Mouse (Mus musculus) forebrain, embryonic 14.5 days (tissue): ENCODE data around the gene Shc4. TPM values are rescaled to one million over a fixed set of nuclear protein-coding genes. Genes with fewer than 3 reads are reported as not detected.

Experiments used
- ATAC-seq: fragments of 200-750 bp; cut with Nextera tagmentation; 2 replicates; pipeline ENCODE4 v1.8.0; 2017; ENCODE audit warnings: mild to moderate bottlenecking, moderate library complexity
- DNase-seq: peaks from one replicate; pipeline ENCODE4 v3.0.0-alpha.2; 2015; ENCODE audit warnings: low spot score
- H3K27ac ChIP-seq: fragments of 300-500 bp; sonication (generic); 2 replicates; pipeline ENCODE4 v1.5.1; 2014; ENCODE audit warnings: low read depth, mild to moderate bottlenecking, control low read depth, low read length, moderate library complexity
- H3K27me3 ChIP-seq: fragments of 300-500 bp; sonication (generic); replicated peaks from 2 replicates; pipeline ENCODE4 v1.6.1; 2014; ENCODE audit warnings: low read length, control low read depth, mixed read lengths; ENCODE audit not compliant: control insufficient read depth, insufficient read depth
- H3K36me3 ChIP-seq: fragments of 300-500 bp; sonication (generic); 2 replicates; pipeline ENCODE4 v1.6.1; 2014; ENCODE audit warnings: low read length, control low read depth; ENCODE audit not compliant: control insufficient read depth, insufficient read depth
- H3K4me1 ChIP-seq: fragments of 300-500 bp; sonication (generic); 2 replicates; pipeline ENCODE4 v1.6.1; 2014; ENCODE audit warnings: antibody characterized with exemption, low read length, control low read depth; ENCODE audit not compliant: control insufficient read depth, insufficient read depth
- H3K4me2 ChIP-seq: fragments of 300-500 bp; sonication (generic); 2 replicates; pipeline ENCODE4 v1.6.1; 2014; ENCODE audit warnings: mild to moderate bottlenecking, control low read depth, low read length
- H3K4me3 ChIP-seq: fragments of 300-500 bp; sonication (generic); 2 replicates; pipeline ENCODE4 v1.5.1; 2014; ENCODE audit warnings: low read depth, low read length, control low read depth
- H3K9ac ChIP-seq: fragments of 300-500 bp; sonication (generic); 2 replicates; pipeline ENCODE4 v1.6.1; 2014; ENCODE audit warnings: mild to moderate bottlenecking, low read length, control low read depth, moderate library complexity
- H3K9me3 ChIP-seq: fragments of 300-500 bp; sonication (generic); replicated peaks from 2 replicates; pipeline ENCODE4 v1.6.1; 2016; ENCODE audit warnings: low read length, control low read depth, mixed read lengths; ENCODE audit not compliant: control insufficient read depth
- WGBS: fragments of 180-500 bp; shearing (Covaris S2); extraction: QIAGEN DNeasy Blood & Tissue Kit; methylation state at CpG from one replicate; pipeline ENCODE4 v1.1.7; 2014; 5-methylcytosine and 5-hydroxymethylcytosine counted together
- polyA plus RNA-seq: library from polyadenylated mRNA; unstranded; fragments of >200 nt; fragmentation: Nextera tagmentation; extraction: Ambion mirVana; gene quantifications from 2 replicates; pipeline ENCODE4 v1.2.1, GENCODE M21; 2014

Gene Shc4
- polyA plus RNA-seq, 1 experiment from 2014 or later, result 0.66 TPM

DNA sequence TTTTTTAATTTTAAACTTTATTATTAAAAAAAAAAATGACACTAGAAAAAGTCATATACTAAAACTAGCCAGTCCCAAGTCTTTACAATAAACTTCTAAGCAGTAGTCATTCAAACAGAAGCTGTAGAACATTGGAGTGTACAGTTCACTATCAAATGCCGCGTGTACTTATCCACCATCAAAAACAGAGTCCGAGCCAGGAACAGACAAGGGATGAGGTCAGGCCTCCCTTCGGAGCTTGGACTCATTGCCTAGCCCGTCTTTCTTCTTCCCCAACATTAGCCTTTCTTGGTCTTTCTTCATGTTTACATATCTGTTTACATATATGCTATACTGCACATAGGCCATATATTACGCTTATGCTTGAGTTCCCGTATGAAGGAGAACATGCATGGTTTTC lies 108.5 kb downstream of the Shc4 start:
- Histone ChIP-seq H3K27me3 (no peaks in the 10 kb centered on the region), H3K27ac (no peak overlapping the region), H3K9ac (no peak overlapping the region), H3K4me3 (no peak overlapping the region), H3K4me2 (no peak overlapping the region), H3K4me1 (no peaks in the 10 kb centered on the region), H3K9me3 (no peaks in the 10 kb centered on the region), H3K36me3 (peaks cover 76% of the 10 kb centered on the region)
- WGBS, result 95% methylated on average over 7 of the region's 7 CpGs
- ATAC-seq (no peak), DNase-seq (no peak)

DNA sequence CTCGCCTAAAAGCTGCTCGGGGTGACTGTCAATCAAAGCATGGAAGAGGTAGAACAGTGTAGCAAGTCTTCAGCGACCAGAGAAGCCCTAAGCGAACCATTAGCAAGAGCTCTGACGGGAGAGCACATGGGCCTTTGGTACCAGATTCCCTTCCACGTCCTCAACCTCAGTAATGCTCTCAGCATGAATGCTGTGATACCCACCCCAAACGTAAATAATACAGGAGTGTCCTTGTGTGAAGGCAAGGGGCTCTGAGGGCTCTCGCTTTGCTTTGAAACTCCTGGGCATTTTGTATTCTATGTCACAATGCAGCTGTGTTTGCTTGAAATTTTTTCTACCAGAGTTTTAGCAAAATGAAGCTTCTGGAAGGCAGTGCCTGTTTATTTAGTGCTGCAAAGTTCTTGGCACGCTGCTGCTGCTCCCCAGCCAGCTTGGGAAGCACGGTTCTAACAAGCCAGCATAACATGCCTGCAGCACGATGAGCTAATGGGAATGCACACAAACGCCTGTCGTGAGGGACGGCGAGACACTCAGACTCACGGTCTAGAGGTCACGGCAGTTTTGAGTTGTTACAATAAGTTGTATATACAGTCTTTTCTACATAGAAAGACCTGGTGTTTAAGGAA lies 117.6 kb downstream of the Shc4 start:
- no peaks in the 10 kb centered on the region for H3K27me3 ChIP-seq
- H3K4me3 ChIP-seq, result no peak overlapping the region
- H3K4me2 ChIP-seq, result no peak overlapping the region
- H3K9ac ChIP-seq, result no peak overlapping the region
- no peak overlapping the region for H3K27ac ChIP-seq
- WGBS, result 79% methylated on average over 17 of the region's 17 CpGs
- no peaks in the 10 kb centered on the region for H3K4me1 ChIP-seq
- H3K9me3 ChIP-seq, result no peaks in the 10 kb centered on the region
- DNase-seq (peak; percentile 65), ATAC-seq (no peak)
- peaks cover 46% of the 10 kb centered on the region for H3K36me3 ChIP-seq

DNA sequence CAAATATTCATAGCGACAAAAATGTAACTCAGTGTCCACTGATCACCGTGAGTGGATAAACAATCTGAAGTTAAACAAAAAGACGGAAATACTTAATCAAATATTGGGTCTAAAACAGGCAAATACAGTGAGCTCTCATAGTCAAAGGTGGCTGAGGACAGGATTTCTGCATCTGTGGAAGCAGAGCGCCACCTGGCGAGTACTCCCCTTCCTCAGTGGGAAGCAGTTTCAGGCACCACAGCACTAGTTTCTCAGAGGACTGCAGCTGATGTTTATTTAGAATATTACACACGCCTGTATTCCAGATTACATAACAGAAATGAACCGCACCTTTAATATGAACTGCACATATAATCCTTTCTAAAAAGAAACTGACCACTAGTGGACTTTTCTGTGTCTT lies 119.3 kb downstream of the Shc4 start:
- DNase-seq, result peak; percentile 70
- no peak overlapping the region for H3K9ac ChIP-seq

DNA sequence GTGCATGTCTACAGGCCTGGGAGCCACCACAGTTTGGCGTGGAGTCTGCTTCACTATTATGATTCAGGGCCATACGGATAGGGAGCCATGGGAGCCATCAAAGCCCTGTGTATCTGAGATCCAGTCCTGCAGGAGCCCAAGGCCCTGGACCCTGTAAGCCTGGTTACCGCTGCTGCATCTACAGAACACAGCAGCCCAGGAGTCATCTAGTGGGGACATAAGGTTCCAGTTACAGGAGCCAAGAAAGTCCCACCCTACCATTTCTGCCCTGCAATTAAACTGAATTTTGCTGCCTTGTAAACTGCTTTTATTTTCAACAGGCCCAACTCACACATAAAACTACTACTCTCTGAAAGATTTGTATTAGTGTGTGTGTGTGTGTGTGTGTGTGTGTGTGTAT lies 121.0 kb downstream of the Shc4 start:
- Histone ChIP-seq H3K9me3 (no peaks in the 10 kb centered on the region), H3K9ac (no peak overlapping the region), H3K4me2 (no peak overlapping the region), H3K4me3 (no peak overlapping the region), H3K27ac (no peak overlapping the region), H3K4me1 (no peaks in the 10 kb centered on the region), H3K27me3 (no peaks in the 10 kb centered on the region), H3K36me3 (peaks cover 45% of the 10 kb centered on the region)
- WGBS, result 95% methylated on average over 3 of the region's 3 CpGs
- ATAC-seq (no peak), DNase-seq (no peak)

More for the DNA sequence above, 119.3 kb downstream of the Shc4 start:
- no peaks in the 10 kb centered on the region for H3K9me3 ChIP-seq
- no peaks in the 10 kb centered on the region for H3K27me3 ChIP-seq
- no peak overlapping the region for H3K4me2 ChIP-seq
- H3K36me3 ChIP-seq, result peaks cover 47% of the 10 kb centered on the region
- no peak for ATAC-seq
- H3K4me1 ChIP-seq, result no peaks in the 10 kb centered on the region
- H3K27ac ChIP-seq, result no peak overlapping the region
- WGBS, result 89% methylated on average over 7 of the region's 7 CpGs
- H3K4me3 ChIP-seq, result no peak overlapping the region

DNA sequence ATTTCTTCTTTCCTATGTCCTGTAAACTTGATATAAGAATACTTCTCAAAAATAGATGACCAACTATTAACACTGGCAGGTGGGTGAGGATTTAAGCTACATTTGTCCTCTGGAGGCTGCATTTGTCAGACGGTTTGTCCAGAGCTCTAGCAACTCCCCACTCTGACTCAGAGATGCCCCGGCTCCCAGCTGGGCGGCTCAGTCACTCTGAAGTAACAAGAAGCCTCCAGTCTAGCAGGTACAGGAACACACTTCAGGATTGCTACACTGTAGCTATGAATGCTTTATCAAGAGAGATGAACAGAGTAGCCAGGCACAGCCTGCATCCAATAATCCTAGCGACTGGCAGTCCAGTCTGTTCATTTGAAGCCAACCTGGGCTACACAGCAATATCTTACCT lies 125.0 kb downstream of the Shc4 start:
- Histone ChIP-seq H3K4me1 (no peaks in the 10 kb centered on the region), H3K27me3 (no peaks in the 10 kb centered on the region), H3K36me3 (peaks cover 37% of the 10 kb centered on the region), H3K4me3 (no peak overlapping the region), H3K4me2 (no peak overlapping the region), H3K9ac (no peak overlapping the region), H3K27ac (no peak overlapping the region), H3K9me3 (no peaks in the 10 kb centered on the region)
- DNase-seq (no peak), ATAC-seq (no peak)
- 80% methylated on average over 4 of the region's 4 CpGs for WGBS

DNA sequence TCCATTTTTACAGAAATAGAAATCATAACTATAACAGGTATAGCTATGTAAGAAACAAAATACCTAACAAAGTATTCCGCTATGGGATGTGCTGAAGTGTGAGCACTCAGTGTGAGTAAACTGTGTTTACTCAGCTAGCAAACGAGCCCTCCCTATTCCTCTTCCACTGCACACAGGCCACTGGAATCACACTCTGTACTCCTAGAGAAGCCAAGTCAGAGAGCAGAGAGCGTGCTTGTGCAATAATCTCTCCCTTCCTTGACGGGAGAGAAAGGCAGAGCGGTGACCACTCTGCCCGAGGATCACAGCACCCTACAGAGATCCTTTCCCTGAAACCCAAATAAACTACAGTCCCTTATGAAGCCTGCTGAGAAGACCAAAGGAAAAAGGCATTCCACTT lies 125.7 kb downstream of the Shc4 start:
- Histone ChIP-seq H3K4me2 (no peak overlapping the region), H3K9ac (no peak overlapping the region), H3K27ac (no peak overlapping the region), H3K9me3 (no peaks in the 10 kb centered on the region), H3K4me1 (no peaks in the 10 kb centered on the region), H3K4me3 (no peak overlapping the region), H3K27me3 (no peaks in the 10 kb centered on the region), H3K36me3 (peaks cover 34% of the 10 kb centered on the region)
- WGBS, result 78% methylated on average over 6 of the region's 6 CpGs
- DNase-seq, result peak; percentile 14
- ATAC-seq, result no peak

DNA sequence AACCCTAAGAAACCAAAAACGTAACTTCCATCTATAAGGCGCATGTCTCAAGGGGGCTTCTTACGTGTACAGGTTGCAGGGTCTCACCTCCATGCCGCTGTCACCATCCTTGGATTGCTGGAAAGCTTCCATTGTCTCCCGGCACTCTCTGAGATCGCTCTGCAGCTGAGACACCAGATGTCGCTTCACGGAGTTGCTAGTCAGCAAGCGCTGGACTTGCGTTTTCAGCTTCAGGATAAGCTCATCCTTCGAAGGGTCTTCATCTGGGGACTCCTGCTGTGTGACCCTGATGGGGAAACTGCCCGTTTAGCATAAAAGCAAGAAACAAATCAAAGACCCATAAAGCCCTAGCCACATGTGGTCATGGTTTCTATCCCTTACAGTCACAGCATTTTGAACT lies 129.2 kb downstream of the Shc4 start:
- H3K4me1 ChIP-seq, result no peaks in the 10 kb centered on the region
- H3K27me3 ChIP-seq, result no peaks in the 10 kb centered on the region
- no peak overlapping the region for H3K4me2 ChIP-seq
- no peak overlapping the region for H3K27ac ChIP-seq
- no peaks in the 10 kb centered on the region for H3K9me3 ChIP-seq
- peaks cover 24% of the 10 kb centered on the region for H3K36me3 ChIP-seq
- DNase-seq, result no peak
- no peak for ATAC-seq
- no peak overlapping the region for H3K4me3 ChIP-seq
- 77% methylated on average over 12 of the region's 12 CpGs for WGBS
- no peak overlapping the region for H3K9ac ChIP-seq

DNA sequence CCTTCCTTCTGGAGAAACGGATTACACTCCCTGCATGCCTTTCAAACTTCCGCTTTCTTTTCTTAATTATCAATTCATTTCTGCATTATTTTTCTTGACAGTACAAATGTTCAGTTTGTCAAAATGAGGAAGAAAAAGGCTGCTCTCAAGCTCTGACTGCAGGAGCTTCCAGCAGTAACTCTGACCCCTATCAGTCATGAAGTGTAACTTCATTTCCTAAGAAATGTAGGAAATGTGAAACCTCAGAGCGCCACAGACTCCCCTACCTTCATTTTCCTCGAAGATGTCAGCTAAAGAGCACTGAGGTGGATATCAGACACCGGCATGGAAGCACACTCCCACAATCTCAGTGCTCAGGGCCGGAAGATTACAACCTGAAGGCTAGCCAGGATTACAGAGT lies 129.9 kb downstream of the Shc4 start:
- no peaks in the 10 kb centered on the region for H3K9me3 ChIP-seq
- no peak overlapping the region for H3K4me3 ChIP-seq
- 88% methylated on average over 6 of the region's 6 CpGs for WGBS
- no peaks in the 10 kb centered on the region for H3K27me3 ChIP-seq
- no peak for DNase-seq
- no peak overlapping the region for H3K4me2 ChIP-seq
- no peak overlapping the region for H3K27ac ChIP-seq
- no peak for ATAC-seq
- no peak overlapping the region for H3K9ac ChIP-seq
- no peaks in the 10 kb centered on the region for H3K4me1 ChIP-seq
- H3K36me3 ChIP-seq, result peaks cover 22% of the 10 kb centered on the region

DNA sequence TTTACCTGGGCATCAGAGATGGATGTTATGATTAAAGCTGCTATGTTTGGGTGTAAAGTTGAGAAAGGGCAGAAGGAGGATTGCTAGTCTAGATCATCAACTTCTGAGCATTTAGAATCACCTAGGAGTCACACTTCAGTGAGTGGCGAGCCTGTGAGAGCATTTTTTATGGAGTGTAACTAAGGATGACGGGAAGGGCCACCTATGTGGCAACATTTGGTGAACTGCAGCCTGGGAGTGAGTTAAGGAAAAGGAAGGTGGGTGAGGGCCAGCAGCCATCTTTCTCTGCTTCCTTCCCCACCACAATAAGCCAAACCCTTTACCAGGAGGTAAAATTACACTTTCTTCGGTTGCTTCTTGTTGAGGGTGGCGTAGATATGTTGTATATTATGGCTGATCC lies 132.1 kb downstream of the Shc4 start:
- Histone ChIP-seq H3K4me3 (no peak overlapping the region), H3K4me2 (no peak overlapping the region), H3K36me3 (peaks cover 35% of the 10 kb centered on the region), H3K9ac (no peak overlapping the region), H3K27me3 (no peaks in the 10 kb centered on the region), H3K4me1 (no peaks in the 10 kb centered on the region), H3K27ac (no peak overlapping the region), H3K9me3 (no peaks in the 10 kb centered on the region)
- DNase-seq, result no peak
- ATAC-seq, result no peak
- 100% methylated on average over 4 of the region's 4 CpGs for WGBS
